Mouse (Mus musculus): ENCODE measurements around the gene Mob3a. TPM values are rescaled to one million over a fixed set of nuclear protein-coding genes. Genes with fewer than 3 reads are reported as not detected.
A peak's percentile ranks its signal among the peaks of the same experiment; 100 is the strongest.

Gene Mob3a
- total and polyA plus RNA-seq, 3 experiments, result 56.9 to 84.2 (median 71.4) TPM

DNA sequence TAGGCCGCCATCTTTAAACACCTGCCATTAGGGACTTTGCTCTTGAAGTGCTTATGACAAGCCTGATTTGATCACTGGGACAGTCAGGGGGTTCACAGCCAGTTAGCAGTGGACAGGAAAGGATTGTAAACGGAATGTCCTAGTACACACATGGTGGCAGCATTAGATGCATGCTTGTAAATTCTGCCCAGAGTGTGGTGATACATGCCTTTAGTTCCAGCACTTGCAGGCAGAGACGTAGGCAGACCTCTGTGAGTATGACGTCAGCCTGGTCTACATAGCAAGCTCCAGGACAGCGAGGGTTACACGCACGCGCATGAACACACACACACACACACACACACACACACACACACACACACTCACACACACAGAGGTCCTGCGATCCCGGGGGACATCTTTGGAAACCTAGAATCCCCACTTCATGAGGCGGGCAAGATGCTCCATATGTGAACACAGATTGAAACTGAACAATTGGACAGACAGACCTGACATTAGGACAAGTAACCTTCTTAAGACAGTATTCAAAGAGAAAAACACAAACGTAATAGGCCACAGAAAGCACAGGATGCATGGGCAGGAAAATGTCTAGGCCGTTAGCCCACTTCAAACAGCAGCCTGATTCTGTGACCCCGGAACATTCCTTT lies 43.5 kb downstream of the Mob3a start:
- Histone ChIP-seq H3K4me3 (replicated peaks in 1 of 3; ENCODE audit: low read depth in 2 of 3, low read length in 2 of 3, poor library complexity in 1 of 3) (no peak overlapping the region), H3K9ac (ENCODE audit: insufficient read depth, low read depth) (peak overlapping the region; percentile 71; the same call in 1 of the 2 replicates), H3K4me2 (ENCODE audit: insufficient read depth, low read depth, poor library complexity, severe bottlenecking) (peak overlapping the region; percentile 96), H3K36me3 (replicated peaks in 1 of 2; ENCODE audit: control insufficient read depth in 1 of 2, insufficient read depth in 1 of 2, low read length in 1 of 2) (peaks cover 0 to 3% of the 10 kb centered on the region in 2 experiments), H3K79me2 (replicated peaks; ENCODE audit: control insufficient read depth, extremely low read depth, insufficient read depth, poor library complexity, severe bottlenecking) (no peaks in the 10 kb centered on the region), H3K9me3 (replicated peaks; ENCODE audit: low read length) (no peaks in the 10 kb centered on the region), H3K27me3 (replicated peaks) (no peaks in the 10 kb centered on the region), H3K4me1 (ENCODE audit: control insufficient read depth in 1 of 2, insufficient read depth in 2 of 2) (peaks cover 20 to 62% of the 10 kb centered on the region in 2 experiments), H3K27ac (ENCODE audit: insufficient read depth, low read depth) (peak overlapping the region; percentile 71)
- in situ Hi-C loops (cut with MboI; ENCODE audit: low pct_ligation_motif_present, low pct_unique_long_range_greater_than_20kb, low sequenced_read_pairs), result no loop called here
- dilution Hi-C loops (cut with MboI; ENCODE audit: extremely low pct_ligation_motif_present, extremely low pct_unique_long_range_greater_than_20kb, low sequenced_read_pairs), result no loop called here
- TF ChIP-seq BHLHE40 (IDR thresholded peaks at IDR 0.05; ENCODE audit: low read depth, low read length) (peak; percentile 29; the same call in 1 of the 2 replicates), EP300 (IDR thresholded peaks at IDR 0.05; ENCODE audit: low read length) (0 out of 2 replicates have a peak, but pooled peaks have one; percentile 13), IRF4 (IDR thresholded peaks at IDR 0.05; ENCODE audit: low read depth, low read length) (peak; percentile 24; the same call in 1 of the 2 replicates), TBP (conservative IDR thresholded peaks at IDR 0.05; ENCODE audit: low read depth, low read length) (no peak), GABPA (IDR thresholded peaks at IDR 0.05; ENCODE audit: insufficient replicate concordance, low read depth, low read length) (no peak), JUND (conservative IDR thresholded peaks at IDR 0.05; ENCODE audit: low read depth, low read length) (peak; percentile 49), ETS1 (conservative IDR thresholded peaks at IDR 0.05; ENCODE audit: low read depth, low read length) (no peak), NRF1 (IDR thresholded peaks at IDR 0.05; ENCODE audit: low read depth, low read length) (peak; percentile 78), MYC (IDR thresholded peaks at IDR 0.05; ENCODE audit: low read depth, low read length) (no peak; the same call in 1 of the 2 replicates), PAX5 (IDR thresholded peaks at IDR 0.05; ENCODE audit: low read length) (no peak), CHD2 (IDR thresholded peaks at IDR 0.05; ENCODE audit: low read length) (no peak), MEF2A (IDR thresholded peaks at IDR 0.05; ENCODE audit: borderline replicate concordance, low read depth, low read length) (0 out of 2 replicates have a peak, but pooled peaks have one; percentile 19), POLR2AphosphoS2 (IDR thresholded peaks at IDR 0.05; ENCODE audit: low read depth, low read length) (no peak), ZKSCAN1 (IDR thresholded peaks at IDR 0.05; ENCODE audit: borderline replicate concordance, low read depth, low read length) (no peak), E2F4 (IDR thresholded peaks at IDR 0.05; ENCODE audit: insufficient replicate concordance, low read depth, low read length) (no peak), NELFE (IDR thresholded peaks at IDR 0.05; ENCODE audit: low read depth, low read length) (no peak), MAZ (IDR thresholded peaks at IDR 0.05; ENCODE audit: low read depth, low read length) (no peak), KAT2A (IDR thresholded peaks at IDR 0.05; ENCODE audit: insufficient replicate concordance, low read length) (no peak), ELF1 (IDR thresholded peaks at IDR 0.05; ENCODE audit: low read depth, low read length) (no peak), MAX (IDR thresholded peaks at IDR 0.05; ENCODE audit: low read length) (0 out of 2 replicates have a peak, but pooled peaks have one; percentile 65), JUN (IDR thresholded peaks at IDR 0.05; ENCODE audit: insufficient read depth, low read depth, low read length) (peak; percentile 49)
- DNase-seq (ENCODE audit: extremely low read depth), result no peak
